Mouse (Mus musculus): ENCODE measurements around the gene Mllt11.

Gene Mllt11

GRCm38 (mm10) chr3:95231298-95232221, at the start of gene Mllt11:
Mllt11 (minus strand) TSS chr3:95232171.
- no peak for DNase-seq

- peak; percentile 98 for DNase-seq
These were observed 49.5 kb upstream of the Mllt11 start, which contains the start of the genes Mindy1 and Prune1 for GRCm38 (mm10) chr3:95281216-95282126. Mindy1 (plus strand) TSS chr3:95281345. Prune1 (minus strand) TSS chr3:95282076.

GRCm38 (mm10) chr3:95280747-95281146, 48.8 kb upstream of the Mllt11 start:
- no peak for DNase-seq

GRCm38 (mm10) chr3:95277149-95277551, 45.2 kb upstream of the Mllt11 start:
- DNase-seq: no peak

GRCm38 (mm10) chr3:95276428-95276934, 44.5 kb upstream of the Mllt11 start:
- no peak for DNase-seq

- DNase-seq: no peak
These were observed 43.2 kb upstream of the Mllt11 start for GRCm38 (mm10) chr3:95275161-95275560.

GRCm38 (mm10) chr3:95274453-95274852, 42.5 kb upstream of the Mllt11 start:
- DNase-seq: no peak

- peak; percentile 92 for DNase-seq
These were observed 41.5 kb upstream of the Mllt11 start for GRCm38 (mm10) chr3:95273471-95273870.

GRCm38 (mm10) chr3:95270766-95271364, 38.9 kb upstream of the Mllt11 start:
- no peak for DNase-seq

- DNase-seq: no peak
These were observed 37.8 kb upstream of the Mllt11 start for GRCm38 (mm10) chr3:95269789-95270188.

GRCm38 (mm10) chr3:95267855-95268254, 35.9 kb upstream of the Mllt11 start:
- no peak for DNase-seq

GRCm38 (mm10) chr3:95266052-95266451, 34.1 kb upstream of the Mllt11 start:
- DNase-seq: no peak

- DNase-seq: no peak
These were observed 32.8 kb upstream of the Mllt11 start for GRCm38 (mm10) chr3:95264724-95265123.

- DNase-seq: no peak
These were observed 31.2 kb upstream of the Mllt11 start for GRCm38 (mm10) chr3:95263089-95263739.

- no peak for DNase-seq
These were observed 30.0 kb upstream of the Mllt11 start for GRCm38 (mm10) chr3:95261975-95262374.

- DNase-seq: no peak
These were observed 25.0 kb upstream of the Mllt11 start for GRCm38 (mm10) chr3:95256931-95257330.

GRCm38 (mm10) chr3:95250783-95251424, 18.9 kb upstream of the Mllt11 start, which contains the start of gene Bnipl:
Bnipl (minus strand) TSS chr3:95251193.
- DNase-seq: no peak

GRCm38 (mm10) chr3:95250361-95250760, 18.4 kb upstream of the Mllt11 start:
- peak; percentile 84 for DNase-seq

- no peak for DNase-seq
These were observed 15.8 kb upstream of the Mllt11 start for GRCm38 (mm10) chr3:95247660-95248336.

- DNase-seq: peak; percentile 41
These were observed 14.7 kb upstream of the Mllt11 start for GRCm38 (mm10) chr3:95246465-95247231.

Data from cerebellum, adult 11 months (tissue).